Mouse (Mus musculus) stomach, postnatal 0 days (tissue): ENCODE data around the gene Tmem183a.

Experiments
- CTCF ChIP-seq: IDR thresholded peaks from 2 replicates; pipeline ENCODE4 v1.5.1; 2016; ENCODE audit warnings: antibody characterized with exemption, low read depth, mild to moderate bottlenecking, moderate library complexity
- EP300 ChIP-seq: optimal IDR thresholded peaks from 2 replicates; pipeline ENCODE3; 2016; ENCODE audit warnings: antibody characterized with exemption

DNA sequence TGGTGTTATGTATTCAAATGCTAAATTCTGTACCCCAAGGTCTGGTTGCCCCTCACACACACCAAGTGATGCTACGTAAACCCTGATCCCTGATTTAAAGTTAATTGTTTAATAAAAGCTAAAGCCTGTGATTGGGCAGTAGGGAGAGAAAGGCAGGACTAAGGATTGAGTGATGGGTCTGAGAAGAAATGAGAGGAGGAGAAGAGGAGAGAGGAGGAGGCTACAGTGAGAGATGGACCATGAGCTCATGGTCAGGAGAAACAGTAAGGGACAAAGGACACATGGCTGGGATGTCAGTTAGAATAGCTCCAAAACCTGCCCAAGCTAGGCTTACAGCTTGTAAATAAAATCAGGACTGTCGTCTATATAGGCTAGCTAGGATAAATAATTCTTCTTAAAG is 19.3 kb upstream of the Tmem183a start:
- no peak for TF ChIP-seq CTCF
- TF ChIP-seq EP300, result no peak
